Mouse (Mus musculus) splenic B cell, adult 2 months (primary cell): ENCODE data around the gene Prpsap1.

ENCODE experiments used
- DNase-seq: peaks from one replicate; pipeline ENCODE4 v3.0.0-alpha.2; 2011; ENCODE audit warnings: low read depth, low spot score
- H3K27me3 ChIP-seq: 2 replicates; pipeline ENCODE4 v1.6.1; 2012; ENCODE audit warnings: mild to moderate bottlenecking, low read length, moderate library complexity, mixed read lengths; ENCODE audit not compliant: control insufficient read depth, poor library complexity, insufficient read depth, severe bottlenecking
- H3K36me3 ChIP-seq: 2 replicates; pipeline ENCODE4 v1.6.1; 2012; ENCODE audit warnings: mild to moderate bottlenecking, low read length, moderate library complexity, mixed read lengths; ENCODE audit not compliant: control insufficient read depth, poor library complexity, insufficient read depth, severe bottlenecking

Prpsap1 gene

GRCm38 (mm10) chr11:116493795-116494252 is at the start of gene Prpsap1:
TSS of gene Prpsap1 (minus strand) at chr11:116494202.
- H3K36me3 ChIP-seq = no peaks in the 10 kb centered on the region
- H3K27me3 ChIP-seq = no peaks in the 10 kb centered on the region
- peak; percentile 87 for DNase-seq

- no peaks in the 10 kb centered on the region for H3K27me3 ChIP-seq
- H3K36me3 ChIP-seq = peaks cover 7% of the 10 kb centered on the region
- DNase-seq = peak; percentile 43
Measured at GRCm38 (mm10) chr11:116543110-116543509, 49.1 kb upstream of the Prpsap1 start.

- DNase-seq = no peak
- H3K27me3 ChIP-seq = no peaks in the 10 kb centered on the region
- peaks cover 6% of the 10 kb centered on the region for H3K36me3 ChIP-seq
Measured at GRCm38 (mm10) chr11:116541183-116541582, 47.2 kb upstream of the Prpsap1 start.

- H3K36me3 ChIP-seq = peaks cover 5% of the 10 kb centered on the region
- no peaks in the 10 kb centered on the region for H3K27me3 ChIP-seq
- no peak for DNase-seq
Measured at GRCm38 (mm10) chr11:116538142-116538735, 44.2 kb upstream of the Prpsap1 start.

GRCm38 (mm10) chr11:116537388-116537787 is 43.4 kb upstream of the Prpsap1 start:
- peaks cover 5% of the 10 kb centered on the region; the same call in 1 of the 2 replicates for H3K36me3 ChIP-seq
- no peaks in the 10 kb centered on the region for H3K27me3 ChIP-seq
- no peak for DNase-seq

- no peak for DNase-seq
- Histone ChIP-seq H3K36me3 (peaks cover 5% of the 10 kb centered on the region; the same call in 1 of the 2 replicates), H3K27me3 (no peaks in the 10 kb centered on the region)
Measured at GRCm38 (mm10) chr11:116536685-116537084, 42.7 kb upstream of the Prpsap1 start.

GRCm38 (mm10) chr11:116534154-116534865 is 40.3 kb upstream of the Prpsap1 start:
- Histone ChIP-seq H3K27me3 (no peaks in the 10 kb centered on the region), H3K36me3 (no peaks in the 10 kb centered on the region; the same call in 1 of the 2 replicates)
- peak; percentile 64 for DNase-seq

- H3K27me3 ChIP-seq = no peaks in the 10 kb centered on the region
- no peaks in the 10 kb centered on the region for H3K36me3 ChIP-seq
- DNase-seq = peak; percentile 18
Measured at GRCm38 (mm10) chr11:116533341-116534153, 39.5 kb upstream of the Prpsap1 start.

GRCm38 (mm10) chr11:116532810-116533338 is 38.9 kb upstream of the Prpsap1 start:
- DNase-seq = peak; percentile 53
- H3K27me3 ChIP-seq = no peaks in the 10 kb centered on the region
- no peaks in the 10 kb centered on the region for H3K36me3 ChIP-seq

- Histone ChIP-seq H3K36me3 (no peaks in the 10 kb centered on the region), H3K27me3 (no peaks in the 10 kb centered on the region)
- DNase-seq = peak; percentile 37
Measured at GRCm38 (mm10) chr11:116532262-116532809, 38.3 kb upstream of the Prpsap1 start.

GRCm38 (mm10) chr11:116531371-116532191 is 37.6 kb upstream of the Prpsap1 start:
- H3K27me3 ChIP-seq = no peaks in the 10 kb centered on the region
- peak; percentile 20 for DNase-seq
- no peaks in the 10 kb centered on the region for H3K36me3 ChIP-seq

- H3K36me3 ChIP-seq = no peaks in the 10 kb centered on the region
- H3K27me3 ChIP-seq = no peaks in the 10 kb centered on the region
- no peak for DNase-seq
Measured at GRCm38 (mm10) chr11:116530187-116531147, 36.5 kb upstream of the Prpsap1 start, which contains the start of gene Sphk1. TSS of gene Sphk1 (plus strand) at chr11:116530925.
